Mouse (Mus musculus): ENCODE measurements at regions not wholly inside any gene's neighbourhood (a gene's known extent, or its start where the extent isn't known, plus 50 kb on each side); places are given as distances from the start of the nearest gene placed in this dataset.

GRCm38 (mm10) chr14:86151276-86151675 lies 989.8 kb downstream of the Diaph3 start:
- no peak for TF ChIP-seq CTCF (conservative IDR thresholded peaks at IDR 0.05; ENCODE audit: low read length)
- no peak for TF ChIP-seq NANOG (IDR thresholded peaks at IDR 0.05; ENCODE audit: borderline replicate concordance, low read length)
- no peak for TF ChIP-seq POU5F1 (IDR thresholded peaks at IDR 0.05; ENCODE audit: borderline replicate concordance, low read length)

Measured in E14TG2a.4 (cell line).